Mouse (Mus musculus): Measurements from ENCODE around the gene 5730596B20Rik.

The 5730596B20Rik gene

DNA sequence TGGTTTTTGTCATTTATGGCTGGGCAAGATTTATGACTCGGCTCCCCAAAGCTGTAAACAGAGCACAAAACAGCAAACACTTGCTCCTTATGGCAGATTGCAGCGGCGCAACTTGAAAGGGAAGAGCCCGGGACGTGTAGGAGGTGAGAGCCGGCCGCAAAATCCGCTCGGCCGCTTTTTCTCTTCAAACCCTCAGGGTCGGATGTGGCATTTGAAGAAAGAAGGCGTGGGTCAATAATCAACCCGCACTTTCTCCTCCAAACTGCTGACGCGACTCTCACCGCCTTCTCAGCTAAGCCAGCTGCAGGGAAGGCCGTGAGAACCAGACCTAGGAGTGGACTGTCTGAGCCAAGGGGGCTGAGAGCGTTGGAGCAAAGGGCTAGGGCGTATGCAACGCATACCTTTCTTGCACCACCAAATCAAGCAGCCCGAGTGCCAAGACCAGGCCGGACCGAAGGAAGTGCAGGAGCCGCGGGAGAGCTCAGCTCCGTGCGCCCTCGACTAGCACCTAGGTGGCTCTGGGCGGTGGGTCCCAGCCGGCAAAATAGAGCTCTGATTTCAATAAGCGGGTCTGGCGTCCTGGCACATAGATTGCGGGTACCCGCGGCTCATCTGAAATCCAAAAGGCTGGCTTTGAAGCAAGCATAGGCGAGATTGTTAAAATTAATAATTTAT is at the start of gene 5730596B20Rik:
Gene 5730596B20Rik (plus strand): TSS at position 438 of the 675 bp plus-strand sequence.
- DNase-seq (ENCODE audit: low spot score), result no peak

GRCm38 (mm10) chr6:52137841-52138535 is 39.3 kb upstream of the 5730596B20Rik start:
- no peak for DNase-seq (ENCODE audit: low spot score)

- no peak for DNase-seq (ENCODE audit: low spot score)
Measured at GRCm38 (mm10) chr6:52138576-52138975, 38.7 kb upstream of the 5730596B20Rik start.

DNA sequence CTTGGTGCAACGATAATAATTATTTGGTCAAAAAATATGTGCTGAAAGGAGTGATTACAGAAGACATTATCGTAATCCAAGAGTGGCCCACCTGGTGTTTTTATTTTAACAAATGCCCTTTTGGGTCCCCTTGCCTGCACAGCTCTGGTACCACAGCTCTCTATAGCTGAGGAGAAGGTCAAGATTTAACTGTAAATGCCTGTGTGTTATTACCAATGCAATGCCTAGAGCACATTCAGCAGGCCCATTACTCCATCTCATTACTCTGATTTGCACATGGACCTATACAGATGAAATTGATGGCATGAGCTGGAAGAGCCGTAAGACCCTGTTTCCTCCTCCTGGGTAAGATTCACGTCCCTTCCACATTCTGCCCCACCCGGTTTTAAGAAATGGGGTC is 38.2 kb upstream of the 5730596B20Rik start:
- DNase-seq (ENCODE audit: low spot score), result no peak

DNA sequence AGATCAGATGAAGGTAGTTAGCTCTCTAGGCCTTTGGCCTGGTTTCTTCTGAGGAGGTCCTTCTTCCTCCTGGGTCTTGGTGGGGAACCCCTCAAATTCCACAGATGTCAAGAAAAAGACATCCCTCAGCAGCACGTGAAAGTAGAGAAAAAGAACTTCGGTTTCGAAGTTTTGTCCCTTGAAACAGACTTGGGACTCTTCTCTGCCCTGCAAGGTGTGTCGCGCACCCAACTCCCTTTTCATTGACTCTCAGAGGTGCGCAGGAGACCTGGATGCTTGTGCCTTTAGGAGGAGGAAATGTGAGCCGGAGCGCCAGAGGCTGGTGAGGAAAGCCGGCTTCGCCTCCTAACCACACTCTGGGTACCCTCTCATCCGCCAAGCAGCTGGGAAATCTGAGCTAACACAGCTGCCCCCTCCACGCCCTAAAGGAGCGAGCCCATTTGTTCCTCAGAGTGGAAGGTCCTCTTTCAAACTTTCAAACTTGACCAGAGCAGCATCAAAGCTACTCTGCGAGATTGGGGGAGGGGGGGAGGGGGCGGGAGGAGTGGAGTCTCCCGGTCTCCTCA is 26.8 kb upstream of the 5730596B20Rik start:
- DNase-seq (ENCODE audit: low spot score), result no peak

DNA sequence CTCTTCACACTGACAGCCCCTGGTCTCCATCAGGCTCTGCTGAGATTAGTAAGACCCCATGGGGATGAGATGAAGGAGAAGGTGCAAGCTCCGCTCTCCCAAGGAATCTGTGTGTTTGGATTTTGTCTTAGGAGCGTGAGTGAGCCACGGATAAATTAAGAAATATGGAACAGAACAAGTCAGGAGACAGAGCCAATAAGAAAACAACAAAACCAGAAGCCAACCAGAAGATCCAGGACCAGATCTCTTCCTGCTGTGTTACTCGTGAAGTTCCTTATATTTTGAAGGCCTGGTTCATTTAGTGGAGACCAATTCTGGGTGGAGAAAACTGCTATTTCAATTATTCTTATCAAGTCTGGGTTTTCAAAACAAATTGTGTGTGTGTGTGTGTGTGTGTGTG is 25.7 kb upstream of the 5730596B20Rik start:
- DNase-seq (ENCODE audit: low spot score), result no peak

DNA sequence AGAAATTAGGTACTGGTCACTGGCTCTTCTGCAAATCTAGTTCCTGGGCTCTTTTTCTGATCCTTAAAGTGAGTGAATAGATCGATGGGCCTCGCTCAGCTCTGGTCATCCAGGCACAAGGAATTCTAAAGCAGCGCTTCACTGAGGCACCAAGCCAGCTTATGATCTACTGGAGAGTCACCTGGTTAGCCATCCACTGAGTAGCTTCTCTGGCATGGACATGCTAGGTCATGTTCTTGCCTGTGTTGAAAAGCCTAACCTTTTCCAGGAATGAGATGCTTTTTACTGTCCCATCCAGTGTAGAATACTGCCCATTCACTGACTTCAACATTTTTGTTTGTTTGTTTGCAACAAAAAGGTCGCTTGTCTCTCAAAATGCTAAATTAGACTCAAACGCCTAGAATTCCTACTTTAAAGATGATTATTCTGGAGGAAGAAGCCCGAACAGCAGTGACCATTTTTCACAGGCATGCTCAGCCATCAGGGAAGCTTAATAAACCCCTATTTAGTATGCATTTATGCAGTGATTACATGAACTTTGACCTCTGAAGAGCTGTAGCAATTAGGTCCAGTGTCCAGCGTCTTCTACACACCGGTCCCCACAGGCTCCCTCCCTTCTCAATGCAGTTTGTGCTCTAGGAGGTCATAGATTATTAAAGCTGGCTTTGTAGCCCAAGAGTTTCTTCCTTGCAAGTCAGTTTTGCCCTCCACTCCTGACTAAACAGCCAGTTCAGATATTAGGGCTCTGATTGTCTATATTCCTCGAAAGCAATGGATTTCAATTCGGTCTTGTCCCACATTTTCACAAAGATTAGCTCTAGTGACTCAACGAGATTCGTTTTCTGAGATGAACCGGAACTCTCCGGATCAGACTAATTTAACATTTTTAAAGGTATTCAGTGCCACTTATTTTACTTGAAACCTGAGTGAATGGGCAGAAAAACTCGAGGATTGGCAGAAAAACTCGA is 24.8 kb upstream of the 5730596B20Rik start:
- no peak for DNase-seq (ENCODE audit: low spot score)

GRCm38 (mm10) chr6:52153270-52153669 is 24.0 kb upstream of the 5730596B20Rik start:
- no peak for DNase-seq (ENCODE audit: low spot score)

DNA sequence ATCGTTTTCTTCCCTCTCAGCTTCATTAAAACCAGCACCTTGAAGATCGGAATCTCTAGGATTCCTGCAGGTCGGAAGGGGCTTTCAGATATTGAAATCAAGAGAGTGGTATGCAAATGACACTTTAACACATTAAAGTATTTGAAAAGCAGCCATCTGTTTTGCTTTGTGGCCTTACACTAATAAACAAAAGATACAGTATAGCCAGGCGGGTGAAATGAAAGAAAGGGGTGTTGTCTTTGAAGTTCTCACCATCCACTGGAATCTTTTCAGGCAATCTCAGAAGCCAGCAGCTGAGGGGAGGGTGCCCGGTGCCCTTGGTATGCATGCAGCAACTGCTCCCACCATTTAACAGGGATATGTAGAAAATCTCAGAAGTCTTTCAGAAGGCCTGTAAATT is 23.3 kb upstream of the 5730596B20Rik start:
- DNase-seq (ENCODE audit: low spot score), result no peak

DNA sequence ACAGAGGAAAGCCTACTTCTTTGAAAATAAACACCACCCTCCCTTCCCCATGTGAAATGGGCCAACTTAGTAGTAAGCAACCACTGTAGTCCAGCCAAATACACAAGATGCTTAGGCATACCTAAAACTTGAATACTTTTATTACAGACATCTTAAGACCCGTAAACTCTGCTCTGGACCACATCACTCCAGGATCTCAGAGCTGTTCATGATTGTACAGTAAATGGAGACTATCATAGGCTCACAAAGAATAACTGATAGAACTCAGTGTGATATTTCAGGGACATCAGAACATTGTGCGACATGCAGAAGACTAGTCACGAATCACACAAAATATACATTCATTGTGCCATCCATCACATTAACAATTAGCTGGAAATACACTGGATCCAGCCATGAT is 21.8 kb upstream of the 5730596B20Rik start:
- DNase-seq (ENCODE audit: low spot score), result no peak

GRCm38 (mm10) chr6:52156551-52157200 is 20.6 kb upstream of the 5730596B20Rik start:
- no peak for DNase-seq (ENCODE audit: low spot score)

GRCm38 (mm10) chr6:52157466-52158275 is 19.6 kb upstream of the 5730596B20Rik start:
- no peak for DNase-seq (ENCODE audit: low spot score)

- DNase-seq (ENCODE audit: low spot score), result no peak
Measured at GRCm38 (mm10) chr6:52158276-52159051, 18.8 kb upstream of the 5730596B20Rik start, which contains the start of gene Hoxa1. Gene Hoxa1 (minus strand): TSS chr6:52158317.

DNA sequence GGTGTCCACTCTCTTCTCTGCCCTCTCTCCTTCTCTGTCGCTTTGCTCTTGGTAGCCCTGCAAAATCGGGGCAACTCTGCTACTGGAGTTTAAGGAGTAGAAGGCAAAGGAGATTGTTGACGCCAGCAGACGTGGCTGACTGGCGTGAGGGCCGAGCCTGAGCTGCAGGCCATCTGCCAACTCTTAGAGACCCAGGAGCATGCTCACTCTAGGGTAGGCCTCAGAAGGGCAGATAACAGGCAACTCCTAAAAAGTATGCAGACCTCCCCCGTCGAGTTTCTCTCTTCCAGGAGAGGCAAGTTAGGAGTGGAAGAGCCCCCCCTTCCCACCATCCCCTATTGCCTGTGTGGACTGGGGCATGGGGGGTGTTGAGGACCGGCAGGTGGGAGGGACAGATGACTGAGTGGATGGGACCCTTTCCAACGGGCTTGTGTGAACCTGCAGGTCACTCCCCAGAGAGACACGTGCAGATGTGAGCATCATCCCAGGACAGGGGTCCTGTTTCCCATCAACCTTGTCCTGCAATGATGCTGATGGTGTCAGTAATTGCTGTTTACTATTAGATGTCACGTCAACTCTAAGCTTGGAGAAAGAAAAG is 18.0 kb upstream of the 5730596B20Rik start:
- DNase-seq (ENCODE audit: low spot score), result no peak

- no peak for DNase-seq (ENCODE audit: low spot score)
Measured at GRCm38 (mm10) chr6:52159979-52160378, 17.3 kb upstream of the 5730596B20Rik start.

DNA sequence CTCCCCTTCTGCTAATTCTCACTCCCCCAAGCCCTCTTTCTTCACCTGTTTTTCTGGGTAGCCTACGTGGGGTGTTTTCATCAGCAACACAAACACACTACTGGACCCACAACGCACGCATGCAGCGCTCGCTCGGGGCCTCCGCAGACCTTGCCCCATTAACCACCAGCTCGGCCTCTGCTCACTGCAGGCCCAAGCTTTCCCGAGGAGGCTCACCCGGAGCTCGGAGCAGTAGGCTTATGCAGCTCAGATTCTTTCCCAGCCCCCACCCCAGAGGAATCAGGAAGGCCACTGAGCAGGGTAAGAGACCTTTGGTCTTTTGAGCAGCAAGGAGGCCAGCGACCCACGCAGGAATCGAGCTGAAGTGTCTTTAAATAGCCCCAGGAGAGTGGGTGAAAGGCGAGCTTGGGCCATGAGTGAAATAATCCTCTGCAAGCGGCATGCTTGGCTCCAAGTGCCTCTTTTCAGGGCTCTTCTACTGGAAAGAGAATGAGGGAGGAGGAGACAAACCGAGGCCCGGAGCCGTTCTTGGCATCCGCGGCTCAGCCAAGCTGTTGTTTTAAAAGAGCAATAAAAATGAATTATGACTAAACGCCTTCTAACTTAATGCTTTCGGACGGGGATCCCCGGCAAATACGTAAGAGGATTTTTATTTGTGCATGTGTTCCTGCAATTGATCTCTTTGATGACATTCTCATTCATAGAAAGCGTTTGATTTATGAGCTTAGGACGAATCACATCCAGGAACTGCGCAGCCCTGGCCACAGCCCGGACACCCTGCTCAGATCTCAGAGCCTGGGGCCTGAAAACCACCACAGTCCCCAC is 16.6 kb upstream of the 5730596B20Rik start:
- no peak for DNase-seq (ENCODE audit: low spot score)

DNA sequence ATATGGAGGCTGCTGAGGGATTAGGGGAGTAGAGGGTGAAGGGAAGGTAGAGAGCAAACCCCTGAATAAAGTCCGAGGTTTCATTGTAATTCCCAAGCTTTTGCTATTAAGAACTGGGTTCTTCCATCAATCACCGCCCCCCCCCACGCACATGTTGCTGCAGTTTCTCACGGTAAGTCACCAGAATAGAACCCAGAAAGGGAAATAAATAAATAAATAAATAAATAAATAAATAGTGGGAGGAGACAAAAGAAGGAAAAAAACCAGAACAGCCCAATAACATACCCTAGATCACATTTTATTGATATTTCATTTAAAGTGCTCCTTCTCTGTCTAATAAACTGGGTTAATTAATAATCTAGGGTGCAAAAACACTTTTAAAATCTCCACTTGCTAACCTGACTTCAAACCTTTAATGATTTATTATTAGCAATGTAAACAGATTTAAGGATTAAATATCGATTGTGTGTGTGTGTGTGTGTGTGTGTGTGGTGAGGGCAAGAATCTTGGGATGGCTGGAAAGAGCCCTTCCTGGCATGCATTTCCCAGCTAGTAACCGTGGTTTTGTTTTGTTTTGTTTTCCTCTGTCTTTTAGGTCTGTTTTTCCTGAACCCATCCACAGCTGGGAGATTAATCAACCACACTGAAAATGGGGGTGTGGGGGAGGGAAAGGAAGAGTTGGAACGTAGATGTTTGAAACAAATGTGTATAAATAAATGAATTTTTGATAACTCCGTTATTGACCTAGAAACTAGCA is 15.8 kb upstream of the 5730596B20Rik start:
- no peak for DNase-seq (ENCODE audit: low spot score)

- no peak for DNase-seq (ENCODE audit: low spot score)
Measured at GRCm38 (mm10) chr6:52162093-52162380, 15.3 kb upstream of the 5730596B20Rik start.
